In genomic region chr11:75634801-75635200, GRCm38 (mm10) we compare ENCODE assay signal across 19 mouse cellular contexts. TPM values are rescaled to one million over a fixed set of nuclear protein-coding genes. Genes with fewer than 3 reads are reported as not detected.
DNase-seq lines count a peak whose midpoint lies in the region; ATAC-seq and TF ChIP-seq lines count a peak whose summit lies in the region.
"Had no signal": no experiment of that assay in that cellular context is flagged by ENCODE, and none has a peak within 500 bp of the region (broad histone marks: within the 10 kb centered on the region; RNA-seq: fewer than 3 reads in every experiment).

No protein-coding gene starts in this region.

- no peak for TF ChIP-seq POLR2A in kidney, adult 2 months (IDR thresholded peaks at IDR 0.05; ENCODE audit: low read depth, low read length)
- no peak for TF ChIP-seq POLR2A in liver, adult 2 months (IDR thresholded peaks at IDR 0.05; ENCODE audit: extremely low read depth, insufficient read depth, low read length)
- TF ChIP-seq POLR2A in small intestine, adult 2 months (IDR thresholded peaks at IDR 0.05; ENCODE audit: low read depth, low read length), result no peak

- no peak overlapping the region for H3K4me3 ChIP-seq in heart, embryonic 11.5 days (ENCODE audit: low read depth, low read length)
- no peak overlapping the region for H3K4me3 ChIP-seq in kidney, adult 2 months (ENCODE audit: insufficient read depth, low read depth, low read length)
- H3K4me3 ChIP-seq in liver, adult 2 months (ENCODE audit: insufficient read depth, low read depth, low read length), result no peak overlapping the region
- no peak overlapping the region for H3K4me3 ChIP-seq in liver, embryonic 11.5 days (ENCODE audit: low read depth, low read length)
- no peak overlapping the region for H3K4me3 ChIP-seq in small intestine, adult 2 months (ENCODE audit: low read depth, low read length)
- H3K4me3 ChIP-seq: forebrain, embryonic 12.5 days; megakaryocyte, embryonic 14.5 days; midbrain, embryonic 15.5 days had no signal

- peak; percentile 94 for DNase-seq in heart, adult 11 months
- peak; percentile 50 for DNase-seq in kidney, adult 2 months
- no peak for DNase-seq in kidney, adult 11 months
- DNase-seq in liver, adult 2 months (ENCODE audit: extremely low read depth, low read depth, low spot score), result no peak
- DNase-seq in liver, embryonic 11.5 days (ENCODE audit: low spot score), result no peak
- DNase-seq in adrenal gland, postnatal 10 days, result no peak
- DNase-seq: cerebellum, adult 11 months; cerebellum, postnatal 14 days; gastrocnemius, postnatal 36 days; left cerebral cortex, postnatal 4 days; lung, embryonic 14.5 days; retina, postnatal 1 day; right cerebral cortex, postnatal 4 days; thymus, postnatal 36 days had no signal

- peaks cover 15% of the 10 kb centered on the region for H3K4me1 ChIP-seq in heart, embryonic 11.5 days (ENCODE audit: control insufficient read depth, insufficient read depth, low read length)
- H3K4me1 ChIP-seq in kidney, adult 2 months (ENCODE audit: control insufficient read depth, insufficient read depth, low read length), result peaks cover 18% of the 10 kb centered on the region; the same call in 1 of the 2 replicates
- peaks cover 3% of the 10 kb centered on the region; the same call in 1 of the 2 replicates for H3K4me1 ChIP-seq in liver, adult 2 months (ENCODE audit: control insufficient read depth, insufficient read depth, low read length)
- peaks cover 19% of the 10 kb centered on the region for H3K4me1 ChIP-seq in liver, embryonic 11.5 days (replicated peaks; ENCODE audit: control insufficient read depth, insufficient read depth, low read length)
- no peaks in the 10 kb centered on the region; the same call in 1 of the 2 replicates for H3K4me1 ChIP-seq in small intestine, adult 2 months (ENCODE audit: control insufficient read depth, insufficient read depth, insufficient read length, low read length)

- H3K9ac ChIP-seq in heart, embryonic 11.5 days (ENCODE audit: low read depth, low read length), result no peak overlapping the region
- no peak overlapping the region for H3K9ac ChIP-seq in liver, adult 2 months (ENCODE audit: low read depth, low read length)
- no peak overlapping the region for H3K9ac ChIP-seq in liver, embryonic 11.5 days (ENCODE audit: low read depth, low read length)
- H3K9ac ChIP-seq: forebrain, embryonic 12.5 days; lung, embryonic 14.5 days; midbrain, embryonic 15.5 days had no signal

- no peaks in the 10 kb centered on the region for H3K27me3 ChIP-seq in heart, embryonic 11.5 days (ENCODE audit: control insufficient read depth, insufficient read depth, low read length)
- no peaks in the 10 kb centered on the region for H3K27me3 ChIP-seq in kidney, adult 2 months (replicated peaks; ENCODE audit: control insufficient read depth, insufficient read depth, low read length)
- H3K27me3 ChIP-seq in liver, adult 2 months (ENCODE audit: control insufficient read depth, insufficient read depth, low read length), result no peaks in the 10 kb centered on the region
- H3K27me3 ChIP-seq in liver, embryonic 11.5 days (replicated peaks; ENCODE audit: control insufficient read depth, insufficient read depth, low read length), result no peaks in the 10 kb centered on the region
- H3K27me3 ChIP-seq in small intestine, adult 2 months (ENCODE audit: control insufficient read depth, insufficient read depth, low read length), result no peaks in the 10 kb centered on the region
- H3K27me3 ChIP-seq: forebrain, embryonic 12.5 days; megakaryocyte, embryonic 14.5 days; midbrain, embryonic 15.5 days had no signal

- no peak overlapping the region for H3K4me2 ChIP-seq in heart, embryonic 11.5 days
- H3K4me2 ChIP-seq in liver, embryonic 11.5 days, result no peak overlapping the region
- H3K4me2 ChIP-seq: forebrain, embryonic 12.5 days; lung, embryonic 14.5 days; midbrain, embryonic 15.5 days had no signal

- H3K9me3 ChIP-seq in heart, embryonic 11.5 days (replicated peaks; ENCODE audit: control insufficient read depth, low read length), result no peaks in the 10 kb centered on the region
- no peaks in the 10 kb centered on the region for H3K9me3 ChIP-seq in liver, embryonic 11.5 days (ENCODE audit: control insufficient read depth, low read length)
- H3K9me3 ChIP-seq: forebrain, embryonic 12.5 days; megakaryocyte, embryonic 14.5 days; midbrain, embryonic 15.5 days had no signal

- H3K36me3 ChIP-seq in heart, embryonic 11.5 days (ENCODE audit: control insufficient read depth, insufficient read depth, low read length), result peaks cover 7% of the 10 kb centered on the region
- no peaks in the 10 kb centered on the region; the same call in 1 of the 2 replicates for H3K36me3 ChIP-seq in kidney, adult 2 months (ENCODE audit: control insufficient read depth, insufficient read depth, low read length)
- H3K36me3 ChIP-seq in liver, adult 2 months (ENCODE audit: control insufficient read depth, insufficient read depth, low read length), result peaks cover 11% of the 10 kb centered on the region; the same call in 1 of the 2 replicates
- no peaks in the 10 kb centered on the region for H3K36me3 ChIP-seq in liver, embryonic 11.5 days (ENCODE audit: control insufficient read depth, insufficient read depth, low read length)
- peaks cover 15% of the 10 kb centered on the region for H3K36me3 ChIP-seq in small intestine, adult 2 months (ENCODE audit: control insufficient read depth, insufficient read depth, low read length)

- peaks cover 3% of the 10 kb centered on the region; the same call in 1 of the 2 replicates for H3K79me2 ChIP-seq in liver, adult 2 months (ENCODE audit: control insufficient read depth, insufficient read depth, low read length)

- no peak for ATAC-seq in heart, embryonic 11.5 days (replicated peaks; ENCODE audit: insufficient number of reproducible peaks, low FRiP score, low TSS enrichment)
- ATAC-seq in liver, embryonic 11.5 days (replicated peaks; ENCODE audit: low FRiP score), result no peak
- ATAC-seq: midbrain, embryonic 15.5 days had no signal

- no peak overlapping the region for H3K27ac ChIP-seq in heart, embryonic 11.5 days (ENCODE audit: low read depth, low read length)
- peak overlapping the region; percentile 59 for H3K27ac ChIP-seq in kidney, adult 2 months (ENCODE audit: insufficient read depth, low read depth, low read length)
- H3K27ac ChIP-seq in liver, adult 2 months (replicated peaks; ENCODE audit: insufficient read depth, low read depth, low read length), result peak overlapping the region; percentile 15
- H3K27ac ChIP-seq in liver, embryonic 11.5 days (ENCODE audit: low read depth, low read length), result no peak overlapping the region
- H3K27ac ChIP-seq in small intestine, adult 2 months (ENCODE audit: insufficient read depth, low read depth, low read length), result 0 out of 2 replicates have a peak overlapping the region, but pooled peaks have one; percentile 9
- H3K27ac ChIP-seq: forebrain, embryonic 12.5 days; midbrain, embryonic 15.5 days had no signal

- 79% methylated on average over 3 of the region's 3 CpGs for WGBS in heart, embryonic 11.5 days (ENCODE audit: insufficient replicate concordance)
- 26% methylated on average over 3 of the region's 3 CpGs for WGBS in kidney, adult 2 months
- 62% methylated on average over 3 of the region's 3 CpGs for WGBS in liver, adult 2 months
- WGBS in liver, embryonic 11.5 days, result 71% methylated on average over 3 of the region's 3 CpGs
- WGBS in small intestine, adult 2 months, result 65% methylated on average over 3 of the region's 3 CpGs

- no peak for TF ChIP-seq CTCF in kidney, adult 2 months (conservative IDR thresholded peaks at IDR 0.05; ENCODE audit: insufficient read depth, insufficient read length, low read depth, low read length)
- TF ChIP-seq CTCF in liver, adult 2 months (IDR thresholded peaks at IDR 0.05; ENCODE audit: low read depth, low read length), result no peak
- TF ChIP-seq CTCF in small intestine, adult 2 months (IDR thresholded peaks at IDR 0.05; ENCODE audit: extremely low read depth, insufficient read length, insufficient replicate concordance, low read depth, low read length), result no peak

RNA-seq across cellular contexts. Expression of gene Inpp5k, which starts 4.0 kb away (rescaled TPM):
- 19.7 and 21.0 TPM in 2 replicates for polyA plus RNA-seq in heart, embryonic 11.5 days (2014; fragmentation: Nextera tagmentation; extraction: Ambion mirVana)
- 69.1 and 71.5 TPM in 2 replicates for polyA plus RNA-seq in kidney, adult 2 months (2012; rRNA removed)
- 12.3 and 13.4 TPM in 2 replicates for total RNA-seq in liver, adult 2 months (2014; rRNA removed)
- polyA plus RNA-seq in liver, adult 2 months (2012; rRNA removed), result 12.2 and 17.2 TPM in 2 replicates
- 21.9 and 22.2 TPM in 2 replicates for polyA plus RNA-seq in liver, embryonic 11.5 days (2014; fragmentation: Nextera tagmentation; extraction: Ambion mirVana)
- 14.3 and 35.3 TPM in 2 replicates for polyA plus RNA-seq in small intestine, adult 2 months (2012; rRNA removed)
- total RNA-seq in adrenal gland, postnatal 10 days (2021), result 10 to 100 TPM; 30.7 to 43.0 TPM

RNA-seq across cellular contexts. Expression of gene Myo1c, which starts 15.5 kb away (rescaled TPM):
- polyA plus RNA-seq in heart, embryonic 11.5 days (2014; fragmentation: Nextera tagmentation; extraction: Ambion mirVana), result 33.0 and 54.5 TPM in 2 replicates
- polyA plus RNA-seq in kidney, adult 2 months (2012; rRNA removed), result 88.9 and 99.7 TPM in 2 replicates
- 15.6 and 17.9 TPM in 2 replicates for total RNA-seq in liver, adult 2 months (2014; rRNA removed)
- polyA plus RNA-seq in liver, adult 2 months (2012; rRNA removed), result 17.0 and 21.5 TPM in 2 replicates
- polyA plus RNA-seq in liver, embryonic 11.5 days (2014; fragmentation: Nextera tagmentation; extraction: Ambion mirVana), result 37.4 and 41.9 TPM in 2 replicates
- polyA plus RNA-seq in small intestine, adult 2 months (2012; rRNA removed), result 23.2 and 28.7 TPM in 2 replicates
- 100 to 1,000 TPM; 128 to 132 TPM for total RNA-seq in adrenal gland, postnatal 10 days (2021)

RNA-seq across cellular contexts. Expression of gene Crk, which starts 44.3 kb away (rescaled TPM):
- polyA plus RNA-seq in heart, embryonic 11.5 days (2014; fragmentation: Nextera tagmentation; extraction: Ambion mirVana), result 90.3 and 97.4 TPM in 2 replicates
- 48.4 and 62.4 TPM in 2 replicates for polyA plus RNA-seq in kidney, adult 2 months (2012; rRNA removed)
- 50.5 and 51.1 TPM in 2 replicates for total RNA-seq in liver, adult 2 months (2014; rRNA removed)
- 47.7 and 57.5 TPM in 2 replicates for polyA plus RNA-seq in liver, adult 2 months (2012; rRNA removed)
- 70.4 and 71.1 TPM in 2 replicates for polyA plus RNA-seq in liver, embryonic 11.5 days (2014; fragmentation: Nextera tagmentation; extraction: Ambion mirVana)
- polyA plus RNA-seq in small intestine, adult 2 months (2012; rRNA removed), result 71.4 and 111 TPM in 2 replicates
- total RNA-seq in adrenal gland, postnatal 10 days (2021), result 10 to 100 TPM; 93.2 to 96.5 TPM

RNA-seq across cellular contexts. Expression of gene Pitpna, which starts 46.9 kb away (rescaled TPM):
- 57.1 and 59.7 TPM in 2 replicates for polyA plus RNA-seq in heart, embryonic 11.5 days (2014; fragmentation: Nextera tagmentation; extraction: Ambion mirVana)
- 43.8 and 60.3 TPM in 2 replicates for polyA plus RNA-seq in kidney, adult 2 months (2012; rRNA removed)
- total RNA-seq in liver, adult 2 months (2014; rRNA removed), result 19.7 and 21.0 TPM in 2 replicates
- 24.6 and 28.9 TPM in 2 replicates for polyA plus RNA-seq in liver, adult 2 months (2012; rRNA removed)
- polyA plus RNA-seq in liver, embryonic 11.5 days (2014; fragmentation: Nextera tagmentation; extraction: Ambion mirVana), result 63.2 and 65.1 TPM in 2 replicates
- polyA plus RNA-seq in small intestine, adult 2 months (2012; rRNA removed), result 88.0 and 185 TPM in 2 replicates
- 100 to 1,000 TPM; 130 to 139 TPM for total RNA-seq in adrenal gland, postnatal 10 days (2021)

Comparison
In these comparisons a context has a peak if more than half of its experiments do, and no peak if none do; other contexts are left out.
1. DNase-seq: peak in heart, adult 11 months (single experiment) and kidney, adult 2 months (single experiment); none in kidney, adult 11 months (single experiment), liver, adult 2 months (single experiment), liver, embryonic 11.5 days (single experiment) and adrenal gland, postnatal 10 days (single experiment).
2. H3K27ac ChIP-seq: peak in kidney, adult 2 months (single experiment), liver, adult 2 months (single experiment) and small intestine, adult 2 months (single experiment); none in heart, embryonic 11.5 days (single experiment) and liver, embryonic 11.5 days (single experiment).